Mouse (Mus musculus): Measurements from ENCODE around the gene Kif18b.

Kif18b gene

DNA sequence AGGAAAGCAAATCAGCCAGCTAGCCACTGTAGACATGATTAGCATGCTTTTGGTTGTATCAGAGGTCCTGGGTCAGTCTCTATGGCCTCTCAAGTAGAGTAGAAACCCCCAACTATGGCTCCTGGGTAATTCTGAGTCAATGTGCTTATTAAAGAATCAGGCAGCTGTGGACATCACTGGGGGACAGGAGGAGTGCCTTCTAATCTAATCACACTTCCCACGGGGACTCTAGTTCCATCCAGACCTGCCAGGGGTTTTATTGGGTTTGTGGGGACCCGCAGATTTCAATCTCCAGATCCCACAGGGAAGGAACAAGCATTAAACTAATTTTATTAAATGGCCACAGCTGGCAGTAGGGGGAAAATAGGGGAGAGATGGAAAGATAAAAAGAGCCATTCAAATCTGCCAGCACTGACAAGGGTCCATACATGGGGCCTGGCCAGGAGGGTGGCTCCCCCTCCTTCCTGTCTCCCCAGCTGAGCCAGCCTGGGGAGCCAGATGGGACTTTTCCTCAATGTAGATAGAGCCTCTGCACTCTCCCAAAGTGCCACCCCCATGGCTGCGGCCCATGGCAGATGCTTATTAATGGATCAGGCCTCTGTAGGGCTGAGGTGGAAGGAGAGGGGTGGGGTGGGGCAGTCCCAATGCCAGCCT is 12.7 kb upstream of the Kif18b start:
- no peak for DNase-seq (ENCODE audit: low read depth, low spot score)

DNA sequence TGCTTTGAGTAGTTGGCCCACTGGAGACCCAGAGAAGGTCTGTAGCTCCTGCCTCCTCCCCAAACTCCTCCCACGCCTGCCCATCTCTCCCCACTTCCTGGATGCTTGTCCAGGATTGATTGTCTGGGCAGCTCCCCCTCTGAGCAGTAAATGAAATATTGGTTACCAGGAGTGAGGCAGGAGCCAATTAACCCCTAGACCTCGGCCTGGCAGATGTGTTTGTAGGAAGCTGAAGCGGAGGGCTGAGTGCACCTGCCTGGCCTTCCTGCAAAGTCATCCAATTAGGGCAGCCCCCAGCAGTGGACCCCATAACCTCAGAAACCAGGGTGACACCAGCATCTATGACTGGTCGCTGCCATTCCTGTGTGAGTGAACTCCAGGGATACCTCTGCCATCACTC is 11.3 kb upstream of the Kif18b start:
- no peak for DNase-seq (ENCODE audit: low read depth, low spot score)

DNA sequence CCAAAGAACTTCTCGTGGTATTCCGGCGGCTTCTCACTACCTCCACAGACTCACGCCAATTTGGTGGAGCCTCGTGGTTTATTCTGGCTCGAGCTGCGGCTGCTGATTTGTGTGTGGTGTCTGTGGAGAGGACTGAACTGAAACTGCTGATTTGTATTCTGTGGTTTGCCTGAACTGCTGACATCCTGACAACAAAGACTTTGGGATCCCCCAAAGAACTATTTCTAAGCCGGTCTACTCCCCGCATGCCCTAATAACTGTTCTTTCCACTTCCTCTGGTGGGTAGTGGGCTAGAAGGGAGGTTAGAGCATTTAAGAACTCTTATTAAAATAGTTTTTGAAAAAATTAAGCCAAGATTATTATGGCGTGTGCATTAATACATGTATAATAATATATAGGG is 5.7 kb upstream of the Kif18b start:
- DNase-seq (ENCODE audit: low read depth, low spot score), result no peak

DNA sequence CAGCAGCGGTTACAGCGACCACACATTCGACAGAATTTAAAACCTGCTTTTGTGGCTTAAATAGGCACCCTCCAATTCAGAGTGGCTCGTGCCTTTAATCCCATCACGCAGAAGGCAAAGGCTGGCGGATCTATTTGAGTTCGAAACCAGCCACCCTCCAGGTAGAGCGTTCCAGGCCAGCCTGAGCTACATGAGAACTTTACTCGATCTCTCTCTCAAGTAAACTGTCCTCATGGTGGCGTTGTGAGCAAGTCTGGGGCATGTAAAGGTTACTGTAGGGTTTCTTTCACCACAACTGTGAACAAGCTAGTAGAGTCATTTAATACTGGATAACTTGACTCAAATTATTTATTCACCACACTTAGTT is 410 bp upstream of the Kif18b start:
- DNase-seq (ENCODE audit: low read depth, low spot score), result no peak

DNA sequence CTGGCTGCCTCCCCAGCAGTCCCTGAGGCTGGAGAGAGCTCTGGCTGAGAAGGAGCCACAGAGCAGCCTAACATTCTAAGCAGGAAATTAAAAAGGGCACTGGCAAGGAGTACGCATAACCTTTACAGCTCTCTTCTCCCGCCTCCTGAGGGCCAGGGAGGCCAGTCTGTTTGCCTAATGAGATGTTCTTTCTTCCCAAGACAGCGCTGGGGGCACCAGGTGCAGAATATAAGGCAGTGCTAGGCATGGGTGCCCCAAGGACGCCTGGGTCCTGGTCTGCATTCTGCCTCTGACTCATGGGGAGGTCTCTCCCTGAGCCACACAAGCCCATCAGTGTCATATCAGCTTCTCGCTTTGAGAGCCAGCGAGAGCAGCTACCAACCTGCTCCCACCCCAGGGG is 3.4 kb downstream of the Kif18b start:
- no peak for DNase-seq (ENCODE audit: low read depth, low spot score)

DNA sequence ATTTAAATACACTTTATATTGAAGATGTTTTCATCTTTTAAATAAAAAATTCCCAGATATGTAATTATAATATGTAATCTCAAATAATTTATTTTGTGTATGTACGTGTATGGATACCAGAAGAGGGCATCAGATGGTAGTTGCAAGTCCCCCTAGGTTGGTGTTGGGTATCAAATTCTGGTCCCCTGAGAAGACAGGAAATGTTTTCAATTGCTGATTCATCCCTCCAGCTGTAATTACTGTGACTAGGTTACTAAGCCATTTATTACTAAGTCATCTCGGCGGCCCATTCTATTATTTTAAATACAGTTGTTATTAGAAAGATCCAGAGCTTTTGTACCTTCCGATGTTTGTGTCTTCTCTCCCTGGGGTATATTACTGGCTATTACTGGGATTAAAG is 6.8 kb downstream of the Kif18b start:
- no peak for DNase-seq (ENCODE audit: low read depth, low spot score)

DNA sequence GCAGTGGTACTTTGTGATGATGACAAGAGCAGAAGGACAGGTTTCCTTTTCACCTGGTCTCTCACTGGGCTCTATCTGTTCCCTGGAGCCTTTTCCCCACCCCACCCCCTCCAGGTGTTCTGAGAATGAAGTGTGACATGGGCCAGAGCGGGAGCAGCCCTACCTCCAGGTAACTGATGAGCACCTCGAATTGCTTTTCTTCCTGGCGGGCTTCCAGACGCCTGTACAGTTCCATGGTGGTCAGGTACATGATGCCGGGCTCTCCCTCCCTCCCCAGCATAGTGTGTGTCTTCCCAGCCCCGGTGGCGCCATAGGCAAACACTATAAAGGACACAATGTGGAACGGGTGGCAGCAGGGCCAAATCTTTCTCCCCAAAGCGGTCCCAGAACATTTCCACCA is 9.5 kb downstream of the Kif18b start:
- DNase-seq (ENCODE audit: low read depth, low spot score), result no peak

DNA sequence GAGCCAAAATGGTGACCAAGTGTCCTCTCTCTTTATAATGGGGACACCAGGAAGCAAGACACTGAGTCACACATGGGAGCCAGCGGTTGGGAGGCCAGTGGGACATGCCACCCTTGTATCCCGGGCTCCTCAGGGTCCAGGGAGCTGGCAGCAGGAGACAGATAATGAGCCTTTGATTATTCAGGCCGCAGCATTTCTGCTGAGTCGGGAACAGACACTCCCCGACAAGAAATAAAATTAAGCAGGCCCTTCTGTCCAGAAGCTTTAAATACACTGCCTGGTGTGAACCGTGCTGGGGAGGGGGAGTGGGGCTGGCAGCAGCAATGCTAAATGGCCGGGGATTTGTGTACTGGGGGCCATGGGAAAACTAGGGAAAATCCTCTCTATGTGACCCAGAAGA is 13.5 kb downstream of the Kif18b start:
- DNase-seq (ENCODE audit: low read depth, low spot score), result no peak

DNA sequence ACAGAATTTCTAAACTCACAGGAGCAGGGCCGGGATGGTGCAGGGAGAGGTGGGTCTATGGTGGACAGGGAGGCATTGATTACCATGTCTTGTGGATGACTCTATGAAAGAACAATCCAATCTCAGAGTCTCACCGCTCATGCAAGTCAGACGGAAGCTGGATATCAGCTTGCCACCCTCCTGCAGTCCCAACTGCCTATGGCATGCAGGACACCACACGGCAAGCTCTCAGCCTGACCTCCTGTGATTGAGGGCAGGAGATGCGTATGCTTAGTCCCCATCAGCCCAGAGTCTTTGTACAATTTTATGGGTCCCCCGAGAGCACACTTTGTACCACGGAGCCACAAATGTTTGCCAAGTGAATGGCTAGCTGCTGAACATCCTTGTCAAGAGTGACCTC is 21.3 kb downstream of the Kif18b start:
- DNase-seq (ENCODE audit: low read depth, low spot score), result no peak

DNA sequence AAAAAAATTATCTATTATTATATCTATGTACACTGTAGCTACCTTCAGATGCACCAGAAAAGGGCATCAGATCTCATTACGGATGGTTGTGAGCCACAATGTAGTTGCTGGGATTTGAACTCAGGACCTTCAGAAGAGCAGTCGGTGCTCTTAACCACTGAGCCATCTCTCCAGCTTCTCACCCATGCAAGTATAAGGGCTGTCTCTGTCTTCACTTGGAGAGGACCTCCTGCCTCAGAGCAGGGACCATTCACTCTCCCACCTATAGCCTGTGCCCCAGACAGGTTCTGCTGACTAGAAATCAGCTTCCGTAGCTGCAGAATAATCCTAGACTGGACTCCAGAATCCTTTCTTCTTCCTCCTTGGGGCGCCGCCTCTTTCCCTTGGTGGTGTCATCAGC is 22.8 kb downstream of the Kif18b start:
- DNase-seq (ENCODE audit: low read depth, low spot score), result no peak

DNA sequence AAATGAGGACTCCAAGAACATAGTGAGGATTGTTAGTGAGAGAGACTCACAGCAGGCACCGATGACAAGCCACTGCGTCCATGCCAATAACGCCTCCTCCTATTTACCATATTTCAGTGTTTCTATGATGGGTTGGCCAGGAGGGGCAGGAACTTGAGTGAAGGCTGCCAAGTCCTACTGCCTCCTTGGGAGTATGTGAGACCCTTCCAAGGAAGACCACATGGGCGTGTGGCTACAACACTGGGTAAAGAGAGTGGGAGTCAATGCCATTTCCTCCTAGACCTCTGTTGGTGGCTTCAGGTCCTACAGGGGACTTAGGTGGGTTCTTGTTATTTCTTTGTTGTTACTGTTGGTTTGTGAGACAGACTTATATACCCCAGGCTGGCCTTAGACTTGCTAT is 23.7 kb downstream of the Kif18b start:
- no peak for DNase-seq (ENCODE audit: low read depth, low spot score)

DNA sequence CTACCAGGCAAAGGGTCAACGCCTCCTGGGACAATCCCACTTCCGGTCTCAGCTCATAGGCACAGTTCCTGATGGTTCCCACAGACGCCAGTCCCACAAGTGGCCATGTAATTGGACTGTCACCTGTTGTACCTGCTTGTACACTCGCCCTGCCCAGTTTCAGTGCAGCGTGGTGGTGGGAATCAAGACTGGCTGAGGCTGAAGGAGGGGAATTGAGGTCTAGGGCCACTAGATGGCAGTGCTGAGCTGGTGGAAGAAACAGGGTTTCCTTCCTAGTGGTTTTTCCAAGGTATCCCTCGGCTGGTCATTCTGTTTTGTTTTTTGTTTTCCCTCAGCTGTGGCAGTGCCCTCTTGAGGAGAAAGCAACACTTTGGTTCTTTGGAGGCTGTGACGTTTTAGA is 24.2 kb downstream of the Kif18b start, which contains the start of gene Gfap:
Gene Gfap (minus strand): TSS at position 150 of the 400 bp plus-strand sequence.
- no peak for DNase-seq (ENCODE audit: low read depth, low spot score)

DNA sequence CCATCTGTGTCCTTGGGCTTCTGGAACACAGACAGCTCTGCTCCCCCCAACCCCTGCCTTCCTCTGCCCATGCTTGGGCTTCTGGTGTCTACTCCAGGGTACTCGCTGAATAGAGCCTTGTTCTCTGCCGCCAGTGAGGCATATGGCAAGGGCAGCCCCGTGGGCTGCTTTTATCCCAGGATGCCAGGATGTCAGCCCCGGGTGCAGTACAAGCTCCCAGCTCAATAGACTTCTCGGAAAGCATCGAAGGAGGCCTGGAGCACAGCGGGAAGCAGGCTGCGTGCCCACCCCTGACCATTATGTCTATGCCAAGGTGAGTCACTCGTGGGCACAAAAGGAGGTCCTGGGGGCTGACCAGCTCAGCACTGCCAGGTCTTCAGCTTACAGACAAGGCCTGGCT is 26.5 kb downstream of the Kif18b start:
- no peak for DNase-seq (ENCODE audit: low read depth, low spot score)

DNA sequence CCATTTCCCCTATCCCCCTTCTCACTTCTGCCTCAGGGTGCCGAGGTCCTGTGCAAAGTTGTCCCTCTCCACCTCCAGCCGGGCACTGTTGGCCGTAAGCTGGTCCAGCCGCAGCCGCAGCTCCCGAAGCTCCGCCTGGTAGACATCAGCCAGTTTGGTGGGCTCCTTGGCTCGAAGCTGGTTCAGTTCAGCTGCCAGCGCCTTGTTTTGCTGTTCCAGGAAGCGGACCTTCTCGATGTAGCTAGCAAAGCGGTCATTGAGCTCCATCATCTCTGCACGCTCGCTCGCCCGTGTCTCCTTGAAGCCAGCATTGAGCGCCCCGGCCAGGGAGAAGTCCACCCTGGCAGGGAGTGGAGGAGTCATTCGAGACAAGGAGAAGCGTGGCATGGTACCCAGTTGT is 28.3 kb downstream of the Kif18b start:
- DNase-seq (ENCODE audit: low read depth, low spot score), result no peak

DNA sequence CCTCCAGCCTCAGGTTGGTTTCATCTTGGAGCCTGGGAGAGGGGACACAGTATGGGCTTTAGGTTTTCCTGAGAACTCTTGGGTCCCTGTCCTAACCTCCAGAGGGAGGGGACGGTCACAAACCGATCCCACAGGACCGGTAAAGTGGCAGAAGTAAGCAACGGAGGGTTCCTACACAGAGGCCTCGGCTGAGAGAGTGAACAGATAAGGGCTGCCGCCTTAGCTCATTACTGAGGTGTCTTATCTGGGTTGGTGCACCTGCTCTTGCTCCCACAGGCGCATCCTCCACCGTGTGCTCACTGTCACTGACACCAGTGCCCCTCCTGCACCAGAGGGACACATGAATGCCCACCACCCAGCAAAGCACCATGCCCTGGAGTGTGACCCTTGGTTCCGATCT is 29.1 kb downstream of the Kif18b start:
- DNase-seq (ENCODE audit: low read depth, low spot score), result no peak

DNA sequence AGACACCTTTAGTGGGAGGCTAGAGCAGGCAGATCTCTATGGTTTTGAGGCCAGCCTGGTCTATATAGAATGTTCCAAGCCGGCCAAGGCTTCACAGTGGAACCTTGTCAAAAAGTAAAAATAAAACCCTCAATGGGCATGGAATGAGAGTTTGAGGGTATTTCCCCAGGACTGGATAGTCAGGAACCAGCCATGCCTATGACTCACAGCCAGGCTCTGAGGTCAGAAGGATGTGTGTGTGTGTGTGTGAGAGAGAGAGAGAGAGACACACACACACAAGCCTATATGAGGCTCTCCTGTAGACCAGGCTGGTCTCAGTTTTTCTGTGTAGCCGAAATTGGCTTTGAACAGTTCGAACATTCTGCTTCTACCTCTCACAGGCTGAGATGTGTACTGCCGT is 30.2 kb downstream of the Kif18b start:
- DNase-seq (ENCODE audit: low read depth, low spot score), result no peak

DNA sequence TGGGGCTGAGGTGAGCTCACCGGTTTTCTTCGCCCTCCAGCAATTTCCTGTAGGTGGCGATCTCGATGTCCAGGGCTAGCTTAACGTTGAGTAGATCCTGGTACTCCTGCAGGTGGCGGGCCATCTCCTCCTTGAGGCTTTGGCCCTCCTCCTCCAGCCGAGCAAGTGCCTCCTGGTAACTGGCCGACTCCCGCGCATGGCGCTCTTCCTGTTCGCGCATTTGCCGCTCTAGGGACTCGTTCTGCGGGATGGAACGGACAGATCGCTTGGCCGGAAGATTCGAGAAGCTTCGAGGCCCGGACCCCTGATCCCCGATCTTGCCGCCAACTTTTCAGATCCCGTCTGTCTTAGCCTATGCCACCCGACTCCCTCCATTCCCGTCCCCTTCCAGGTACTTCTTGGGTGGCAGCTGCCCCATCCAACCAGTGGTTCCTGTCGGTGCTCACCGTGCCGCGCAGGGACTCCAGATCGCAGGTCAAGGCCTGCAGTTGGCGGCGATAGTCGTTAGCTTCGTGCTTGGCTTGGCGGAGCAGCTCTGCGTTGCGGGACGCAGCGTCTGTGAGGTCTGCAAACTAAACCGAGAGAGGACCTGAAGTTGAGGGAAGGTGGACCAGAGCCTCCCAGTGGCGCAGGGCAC is 31.8 kb downstream of the Kif18b start:
- DNase-seq (ENCODE audit: low read depth, low spot score), result no peak

DNA sequence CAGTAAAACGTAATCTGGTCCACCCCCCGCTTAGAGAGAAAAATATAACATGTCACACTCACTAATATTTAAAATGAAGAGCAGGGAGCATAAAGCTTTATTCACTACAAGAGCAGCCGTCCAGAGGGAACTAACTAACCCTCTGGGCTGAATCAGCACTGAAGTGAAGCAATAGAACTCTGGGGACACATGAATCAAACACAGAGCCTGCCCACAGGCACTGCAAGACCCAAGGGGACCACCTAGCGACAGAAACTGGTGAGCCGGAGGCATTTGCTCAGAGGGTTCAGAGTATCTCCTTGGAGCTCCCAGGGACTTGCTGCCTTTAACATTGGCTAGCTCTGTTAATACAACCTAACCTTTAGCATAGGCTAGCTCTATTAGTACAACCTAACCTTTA is 34.8 kb downstream of the Kif18b start:
- no peak for DNase-seq (ENCODE audit: low read depth, low spot score)

DNA sequence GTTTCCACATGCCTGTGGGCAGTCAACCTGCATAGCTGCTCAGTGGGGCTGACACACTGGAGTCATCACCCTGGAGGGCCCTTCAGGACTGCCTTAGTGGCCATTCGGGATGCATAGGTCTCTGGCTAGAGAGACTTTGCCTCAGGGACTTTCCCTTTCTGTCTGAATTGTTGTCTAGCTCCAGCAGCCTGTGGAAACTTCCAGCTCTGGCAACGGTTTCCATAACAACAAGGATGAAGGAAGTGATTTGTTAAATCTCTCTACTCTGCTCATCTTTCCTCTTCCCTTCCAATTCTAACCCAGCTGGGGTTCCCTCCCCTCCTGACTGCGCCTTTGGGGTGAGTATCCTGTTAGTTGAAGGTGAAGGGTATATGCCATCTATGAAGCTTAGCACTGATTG is 36.8 kb downstream of the Kif18b start:
- no peak for DNase-seq (ENCODE audit: low read depth, low spot score)

DNA sequence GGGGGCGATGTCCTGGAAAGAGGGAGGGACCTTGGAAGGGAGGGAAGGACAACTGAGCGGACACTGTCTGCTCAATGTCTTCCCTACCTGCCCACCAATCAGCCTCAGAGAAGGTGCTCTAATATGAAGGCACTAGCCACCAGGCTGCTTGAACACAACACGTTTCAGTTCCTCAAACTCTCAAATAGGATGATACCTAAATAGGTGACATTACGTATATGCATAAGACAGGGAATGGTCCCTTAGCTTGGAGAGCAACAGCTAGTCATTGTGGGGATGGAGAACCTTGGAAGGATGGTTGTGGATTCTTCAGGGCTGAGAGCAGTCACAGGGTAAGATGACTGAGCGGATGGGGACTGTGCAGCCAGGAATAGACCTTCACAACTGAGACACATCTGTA is 37.5 kb downstream of the Kif18b start:
- DNase-seq (ENCODE audit: low read depth, low spot score), result no peak

DNA sequence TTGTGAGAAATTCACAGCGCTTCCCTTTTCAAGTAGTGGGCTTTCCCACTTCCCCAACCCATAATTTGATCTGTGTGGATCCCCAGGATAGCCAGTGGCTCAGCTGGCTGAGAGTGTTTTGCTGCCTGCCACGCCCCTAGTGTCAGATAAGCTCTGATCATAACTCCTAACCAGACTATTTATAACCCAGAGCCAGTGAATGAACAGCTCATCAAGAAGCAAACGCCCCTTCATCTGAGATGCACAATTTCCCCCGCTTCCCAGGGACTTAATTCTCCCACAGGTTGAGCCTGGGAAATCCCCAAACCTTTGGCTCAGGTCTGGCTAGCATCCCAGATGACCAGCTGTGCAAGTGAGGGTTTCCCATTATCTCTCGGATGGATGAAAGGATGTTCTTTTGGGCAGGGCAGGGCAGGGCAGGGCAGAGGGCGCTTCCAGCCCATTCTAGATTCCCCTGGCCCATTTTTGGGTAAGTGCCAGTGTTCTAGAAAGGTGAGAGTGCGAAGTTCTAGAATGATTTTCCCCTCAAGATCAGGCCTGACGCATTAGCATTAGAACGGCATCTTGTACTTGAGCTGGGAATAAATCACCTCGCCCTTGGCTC is 40.2 kb downstream of the Kif18b start, which contains the start of gene Fam187a:
Gene Fam187a (plus strand): TSS at position 554 of the 604 bp plus-strand sequence.
- DNase-seq (ENCODE audit: low read depth, low spot score), result no peak

DNA sequence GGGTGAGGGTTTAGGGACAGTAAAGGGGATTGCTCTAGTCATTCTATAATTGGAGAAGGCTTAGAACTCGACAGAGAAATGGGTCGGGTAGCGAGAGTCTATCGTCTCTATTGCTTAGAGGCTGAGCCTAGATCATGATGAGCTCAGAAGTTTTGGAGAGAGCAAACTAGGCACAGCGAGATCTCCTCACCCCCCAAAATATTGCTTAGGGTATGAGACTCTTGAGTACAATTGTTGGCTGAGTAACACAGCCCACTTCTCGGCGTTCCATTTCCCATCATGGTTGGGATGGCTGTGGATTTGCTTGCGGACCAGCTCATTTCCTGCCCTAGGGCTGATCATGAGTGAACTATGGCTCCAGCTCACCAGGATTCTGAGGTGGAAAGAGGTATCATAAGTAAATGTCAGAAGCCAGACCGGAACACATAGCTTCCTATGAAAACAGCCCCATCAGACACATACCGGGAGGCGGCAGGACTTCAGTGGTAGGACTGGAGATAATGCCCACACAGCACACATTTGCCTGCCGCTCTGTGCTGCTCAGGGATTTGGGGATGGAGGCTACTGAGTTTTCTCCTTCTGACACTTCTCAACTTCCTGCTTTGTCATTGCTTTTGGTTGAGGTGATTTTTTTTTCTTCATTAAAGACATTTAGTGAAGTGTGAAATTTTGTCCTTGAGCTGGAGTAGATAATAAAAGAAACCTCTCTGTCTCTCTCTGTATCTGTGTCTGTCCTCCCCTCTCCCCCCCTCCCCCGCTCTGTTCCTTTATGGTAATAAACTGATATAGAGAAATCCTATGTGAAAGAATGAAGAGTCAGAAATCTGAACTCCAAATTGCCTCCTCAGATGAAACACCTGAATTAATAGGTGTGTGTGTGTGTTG is 43.4 kb downstream of the Kif18b start:
- DNase-seq (ENCODE audit: low read depth, low spot score), result no peak

Data from brain, embryonic 18.5 days (tissue).